Mouse (Mus musculus) megakaryocyte, embryonic 14.5 days (primary cell): Measurements from ENCODE around the gene Syngr3.

Source experiments
- FLI1 ChIP-seq: IDR thresholded peaks from 2 replicates; pipeline ENCODE4 v1.6.1; 2012; ENCODE audit warnings: low read length, inconsistent platforms, mixed read lengths
- GATA1 ChIP-seq: IDR thresholded peaks from 3 replicates; pipeline ENCODE4 v1.6.1; 2012; ENCODE audit warnings: mixed read lengths, low read length, inconsistent platforms, borderline replicate concordance

GRCm38 (mm10) chr17:24695326-24696010 is 5.7 kb upstream of the Syngr3 start:
- no peak for TF ChIP-seq GATA1
- TF ChIP-seq FLI1 = no peak
